Mouse (Mus musculus): ENCODE data around the gene Gabarapl2. TPM values are rescaled to one million over a fixed set of nuclear protein-coding genes. Genes with fewer than 3 reads are reported as not detected.

Gabarapl2 gene
- 137 TPM for polyA plus RNA-seq (2014; fragmentation: Illumina TruSeq; extraction: RNeasy Lipid Tissue Mini Kit (QIAGEN cat#74804); ENCODE audit: low read depth, low replicate concordance)

DNA sequence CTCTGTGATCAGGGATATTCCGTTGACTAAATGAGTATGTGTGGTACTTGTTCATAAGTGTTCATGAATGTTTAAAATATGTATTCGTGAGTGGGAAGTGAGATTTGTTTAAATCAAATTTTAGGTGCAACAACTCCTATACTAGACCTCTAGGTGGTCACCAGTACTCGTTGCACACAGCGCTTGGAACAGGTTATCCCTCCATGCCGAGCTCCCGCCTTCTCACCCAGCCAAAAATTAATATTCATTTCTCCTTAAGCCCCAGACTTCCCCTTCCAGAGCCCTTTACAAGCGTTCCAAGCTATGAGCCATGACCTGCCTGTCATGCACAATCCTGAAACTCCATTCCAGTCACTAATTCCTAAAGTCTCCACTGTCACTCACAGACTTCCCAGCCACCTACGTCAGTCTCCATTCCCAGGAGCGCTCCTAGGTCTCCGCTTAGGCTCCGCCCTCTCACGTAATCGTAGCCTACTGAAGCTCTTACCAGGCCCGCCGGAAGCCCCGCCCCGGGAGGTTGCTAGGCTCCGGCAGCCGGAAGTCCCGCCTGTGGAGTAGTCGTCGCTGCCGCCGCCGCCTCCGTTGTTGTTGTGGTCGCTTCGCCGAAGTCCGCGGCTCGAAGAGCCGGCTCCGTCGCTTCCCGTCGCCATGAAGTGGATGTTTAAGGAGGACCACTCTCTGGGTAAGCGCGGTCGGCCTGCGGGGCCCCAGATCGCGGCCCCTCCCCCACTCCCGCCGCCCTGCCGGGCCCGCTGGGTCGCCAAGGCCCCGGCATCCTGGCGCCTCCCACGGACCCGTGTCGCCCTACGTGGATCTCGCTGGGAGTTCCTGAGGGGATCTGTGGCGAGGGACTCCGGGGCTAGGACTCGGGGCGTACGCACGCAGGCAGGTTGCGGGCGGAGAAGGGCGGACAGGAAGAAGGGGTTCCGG is at the start of gene Gabarapl2:
TSS of gene Gabarapl2 (plus strand) at position 533 of the 930 bp plus-strand sequence.

DNA sequence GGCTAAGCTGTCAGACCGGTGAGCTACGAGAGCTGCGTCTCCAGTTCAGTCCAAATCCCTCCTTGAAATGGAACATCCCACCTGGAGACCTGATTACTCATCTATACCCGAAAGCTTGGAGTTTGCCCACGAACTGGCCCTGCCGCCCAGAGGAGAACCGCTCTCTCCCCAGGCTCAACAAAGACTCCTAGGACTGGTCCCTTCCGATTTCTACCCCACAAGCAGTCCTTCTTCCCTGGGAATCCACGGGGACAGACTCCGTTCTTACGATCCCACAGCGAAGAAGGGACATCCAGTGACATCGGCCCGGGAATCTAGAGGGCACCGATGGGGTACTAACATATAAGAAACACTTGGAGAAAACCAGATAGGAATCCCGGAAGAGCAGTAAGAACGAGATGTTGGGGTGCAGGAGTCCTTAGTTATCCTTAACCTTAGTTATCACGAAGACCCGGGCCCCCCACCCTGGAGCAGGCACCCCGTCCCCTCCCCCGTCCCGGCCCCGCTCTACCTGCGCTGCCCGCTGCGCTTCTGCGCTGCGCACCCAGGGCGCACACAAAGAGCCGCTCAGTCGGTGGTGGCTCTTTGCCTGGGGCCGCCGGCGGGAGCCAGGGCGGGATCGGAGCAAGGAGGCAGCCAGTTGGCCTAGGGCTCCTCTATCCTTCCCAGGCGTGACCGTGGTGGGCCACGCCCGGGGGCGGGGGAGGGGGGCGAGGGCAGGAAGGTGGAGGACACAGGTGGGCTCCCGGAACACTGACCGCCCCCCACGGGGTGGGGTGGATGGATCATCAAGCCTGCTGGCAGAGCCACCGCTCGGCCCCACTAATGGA is 30.7 kb upstream of the Gabarapl2 start, which contains the start of gene Chst5:
TSS of gene Chst5 (minus strand) at position 827 of the 830 bp plus-strand sequence.

DNA sequence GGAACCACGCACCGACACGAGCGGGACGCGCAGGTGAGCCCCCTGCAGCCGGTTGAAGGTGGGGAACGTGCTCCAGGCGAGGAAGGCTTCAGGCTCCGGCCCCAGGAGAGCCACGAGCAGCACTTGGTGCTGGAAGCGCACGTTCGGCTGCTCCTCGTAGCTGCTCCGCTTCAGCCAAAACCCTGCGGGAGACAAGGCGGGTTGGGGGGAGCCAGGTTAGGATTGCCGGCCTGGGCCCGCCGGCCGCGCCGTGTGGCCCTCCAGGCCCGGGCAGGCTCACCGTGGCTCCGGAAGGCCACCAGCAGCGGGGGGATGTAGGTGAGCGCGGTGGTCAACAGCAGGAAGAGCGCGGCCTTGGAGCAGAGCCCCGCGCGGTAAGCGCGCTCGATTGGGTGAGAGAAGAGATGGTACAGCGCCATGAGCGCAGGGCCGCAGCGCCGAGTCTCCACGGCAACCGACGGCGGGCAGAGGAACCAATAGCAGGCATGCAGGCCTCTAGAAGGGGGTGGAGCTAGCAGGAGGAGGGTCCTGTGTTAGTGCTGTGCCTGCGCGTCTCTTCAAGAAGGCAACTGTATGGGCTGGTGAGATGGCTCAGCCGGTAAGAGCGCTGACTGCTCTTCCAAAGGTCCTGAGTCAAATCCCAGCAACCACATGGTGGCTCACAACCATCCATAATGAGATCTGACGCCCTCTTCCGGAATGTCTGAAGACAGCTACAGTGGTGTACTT is 7.0 kb upstream of the Gabarapl2 start, which contains the start of gene Tmem231:
TSS of gene Tmem231 (minus strand) at position 534 of the 729 bp plus-strand sequence.

DNA sequence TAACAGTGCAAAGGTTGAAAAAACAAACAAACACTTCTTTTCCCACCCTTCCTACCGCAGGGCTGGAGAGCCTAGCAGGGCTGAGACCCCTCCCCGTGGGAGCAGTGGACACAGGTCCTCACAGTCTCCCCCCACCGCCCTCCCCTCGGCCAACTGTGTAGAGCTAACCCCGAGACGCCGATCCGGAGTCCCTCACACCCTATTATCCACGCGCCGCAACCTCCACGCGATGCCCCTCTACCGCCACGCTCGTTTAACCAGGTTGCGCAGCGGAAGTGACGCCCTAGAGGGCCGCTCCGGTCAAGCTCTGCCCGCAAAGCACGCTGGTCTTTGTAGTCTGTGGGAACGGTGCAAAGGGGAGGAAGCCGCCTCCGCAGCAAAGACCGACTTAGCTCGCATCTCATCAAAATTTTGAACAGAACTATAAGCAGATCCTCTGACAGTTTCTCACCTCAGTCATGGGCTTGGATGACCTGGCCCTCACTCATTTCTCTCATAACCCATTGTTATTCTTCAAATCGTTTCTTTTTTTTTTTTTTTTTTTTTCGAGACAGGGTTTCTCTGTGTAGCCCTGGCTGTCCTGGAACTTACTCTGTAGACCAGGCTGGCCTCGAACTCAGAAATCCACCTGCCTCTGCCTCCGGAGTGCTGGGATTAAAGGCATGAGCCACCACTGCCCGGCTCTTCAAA is 51.7 kb downstream of the Gabarapl2 start, which contains the start of gene Adat1:
TSS of gene Adat1 (minus strand) at position 290 of the 690 bp plus-strand sequence.

Other genes starting within 250 kb of the Gabarapl2 start
- 2.3 TPM for gene Ctrb1, start 249.7 kb upstream of the Gabarapl2 start, polyA plus RNA-seq (2014; fragmentation: Illumina TruSeq; extraction: RNeasy Lipid Tissue Mini Kit (QIAGEN cat#74804); ENCODE audit: low read depth, low replicate concordance)
- 27.1 TPM for gene Bcar1, start 196.9 kb upstream of the Gabarapl2 start, polyA plus RNA-seq (2014; fragmentation: Illumina TruSeq; extraction: RNeasy Lipid Tissue Mini Kit (QIAGEN cat#74804); ENCODE audit: low read depth, low replicate concordance)
- 80.8 TPM for gene Cfdp1, start 86.4 kb upstream of the Gabarapl2 start, polyA plus RNA-seq (2014; fragmentation: Illumina TruSeq; extraction: RNeasy Lipid Tissue Mini Kit (QIAGEN cat#74804); ENCODE audit: low read depth, low replicate concordance)
- gene Tmem170, start 64.0 kb upstream of the Gabarapl2 start, polyA plus RNA-seq (2014; fragmentation: Illumina TruSeq; extraction: RNeasy Lipid Tissue Mini Kit (QIAGEN cat#74804); ENCODE audit: low read depth, low replicate concordance) = 8.6 TPM
- not detected for gene Chst5, start 30.3 kb upstream of the Gabarapl2 start, polyA plus RNA-seq (2014; fragmentation: Illumina TruSeq; extraction: RNeasy Lipid Tissue Mini Kit (QIAGEN cat#74804); ENCODE audit: low read depth, low replicate concordance)
- gene Tmem231, start 6.8 kb upstream of the Gabarapl2 start, polyA plus RNA-seq (2014; fragmentation: Illumina TruSeq; extraction: RNeasy Lipid Tissue Mini Kit (QIAGEN cat#74804); ENCODE audit: low read depth, low replicate concordance) = 11.7 TPM
- 5.9 TPM for gene Adat1, start 51.6 kb downstream of the Gabarapl2 start, polyA plus RNA-seq (2014; fragmentation: Illumina TruSeq; extraction: RNeasy Lipid Tissue Mini Kit (QIAGEN cat#74804); ENCODE audit: low read depth, low replicate concordance)
- gene Kars, start 70.6 kb downstream of the Gabarapl2 start, polyA plus RNA-seq (2014; fragmentation: Illumina TruSeq; extraction: RNeasy Lipid Tissue Mini Kit (QIAGEN cat#74804); ENCODE audit: low read depth, low replicate concordance) = 61.8 TPM
- gene Terf2ip, start 70.7 kb downstream of the Gabarapl2 start, polyA plus RNA-seq (2014; fragmentation: Illumina TruSeq; extraction: RNeasy Lipid Tissue Mini Kit (QIAGEN cat#74804); ENCODE audit: low read depth, low replicate concordance) = 16.7 TPM
- not detected for gene Gm6793, start 74.3 kb downstream of the Gabarapl2 start, polyA plus RNA-seq (2014; fragmentation: Illumina TruSeq; extraction: RNeasy Lipid Tissue Mini Kit (QIAGEN cat#74804); ENCODE audit: low read depth, low replicate concordance)

Data from adipose tissue, adult 10 weeks (tissue).